Mouse (Mus musculus): ENCODE measurements around the gene Top3b.

DNA sequence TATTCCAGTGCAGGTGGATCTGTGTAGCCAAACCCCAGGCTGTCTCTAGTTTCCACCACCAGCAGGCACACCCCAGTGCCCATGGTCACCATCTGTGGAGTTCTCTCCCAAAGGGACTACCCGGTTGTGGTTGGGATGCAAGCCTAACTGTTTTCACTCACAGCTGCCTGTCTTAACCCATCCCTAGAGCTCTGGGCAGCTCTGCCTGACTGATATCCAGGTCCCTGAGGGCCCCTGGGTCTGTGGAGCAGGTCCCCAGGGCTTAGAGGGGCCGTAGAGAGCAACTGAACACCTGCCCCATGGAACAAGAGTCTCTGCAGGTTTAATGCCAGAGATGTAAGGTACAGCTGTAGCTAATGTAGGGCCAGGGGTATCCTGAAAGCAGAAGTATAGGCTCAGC is 6.6 kb upstream of the Top3b start, which contains the start of gene Igll1:
- TF ChIP-seq CTCF (IDR thresholded peaks at IDR 0.05; ENCODE audit: low read depth, low read length): no peak
- no peak for TF ChIP-seq POLR2A (IDR thresholded peaks at IDR 0.05; ENCODE audit: extremely low read depth, insufficient read depth, low read length)

Data from liver, adult 2 months (tissue).